13 mouse cellular contexts compared by ENCODE assay signal in genomic region chr15:7899286-7899685, GRCm38 (mm10).
A peak's percentile ranks its signal among the peaks of the same experiment; 100 is the strongest.
DNase-seq lines count a peak whose midpoint lies in the region; ATAC-seq and TF ChIP-seq lines count a peak whose summit lies in the region.
"Had no signal": no experiment of that assay in that cellular context is flagged by ENCODE, and none has a peak within 500 bp of the region (broad histone marks: within the 10 kb centered on the region; RNA-seq: fewer than 3 reads in every experiment).

No protein-coding gene starts in this region.

- H3K4me3 ChIP-seq in left cerebral cortex, adult 2 months: no peak overlapping the region
- H3K4me3 ChIP-seq in E14TG2a.4 (replicated peaks; ENCODE audit: low read length): no peak overlapping the region
- H3K4me3 ChIP-seq: heart, embryonic 13.5 days; hindbrain, embryonic 15.5 days; limb, embryonic 12.5 days; megakaryocyte, embryonic 14.5 days; neural tube, embryonic 12.5 days had no signal

- H3K9me3 ChIP-seq in E14TG2a.4 (ENCODE audit: low read length): no peaks in the 10 kb centered on the region
- H3K9me3 ChIP-seq: heart, embryonic 13.5 days; hindbrain, embryonic 15.5 days; limb, embryonic 12.5 days; neural tube, embryonic 12.5 days had no signal

- intact Hi-C loops in left cerebral cortex, adult 2 months (cut with DNase I): no loop called here

- H3K27ac ChIP-seq in left cerebral cortex, adult 2 months: no peak overlapping the region
- H3K27ac ChIP-seq: heart, embryonic 13.5 days; hindbrain, embryonic 15.5 days; limb, embryonic 12.5 days; neural tube, embryonic 12.5 days had no signal

- TF ChIP-seq CTCF in left cerebral cortex, adult 2 months (IDR thresholded peaks at IDR 0.05): peak; percentile 42
- peak; percentile 94 for TF ChIP-seq CTCF in E14TG2a.4 (conservative IDR thresholded peaks at IDR 0.05; ENCODE audit: low read length)

- no peaks in the 10 kb centered on the region for H3K27me3 ChIP-seq in E14TG2a.4 (ENCODE audit: insufficient read depth, low read length)
- H3K27me3 ChIP-seq: heart, embryonic 13.5 days; hindbrain, embryonic 15.5 days; limb, embryonic 12.5 days; megakaryocyte, embryonic 14.5 days; neural tube, embryonic 12.5 days had no signal

- no peaks in the 10 kb centered on the region for H3K36me3 ChIP-seq in E14TG2a.4 (ENCODE audit: insufficient read depth, low read length)
- H3K36me3 ChIP-seq: heart, embryonic 13.5 days; hindbrain, embryonic 15.5 days; limb, embryonic 12.5 days; neural tube, embryonic 12.5 days had no signal

- no peak for ATAC-seq in CD4-positive, CD25-positive, alpha-beta regulatory T cell, adult 4 months

- peak; percentile 25 for DNase-seq in CD4-positive, CD25-positive, alpha-beta regulatory T cell, adult 2 months (ENCODE audit: low read depth, low spot score)
- no peak for DNase-seq in left cerebral cortex, adult 2 months (ENCODE audit: extremely low spot score in 1 of 2, low spot score in 2 of 2)
- DNase-seq in left cerebral cortex, adult 18-20 months (ENCODE audit: low spot score in 2 of 2): no peak
- DNase-seq in induced T-regulatory cell, adult 2 months (ENCODE audit: low read depth): peak; percentile 36
- DNase-seq in natural killer cell, adult 2 months (ENCODE audit: low spot score in 2 of 2): no peak
- DNase-seq in layer of hippocampus, postnatal 14 days (ENCODE audit: low spot score in 2 of 2): no peak

- H3K4me1 ChIP-seq in E14TG2a.4 (replicated peaks; ENCODE audit: low read depth, low read length): no peaks in the 10 kb centered on the region
- H3K4me1 ChIP-seq: hindbrain, embryonic 15.5 days; megakaryocyte, embryonic 14.5 days; neural tube, embryonic 12.5 days had no signal

Comparison
In these comparisons a context has a peak if more than half of its experiments do, and no peak if none do; other contexts are left out.
1. DNase-seq: peak in CD4-positive, CD25-positive, alpha-beta regulatory T cell, adult 2 months (single experiment) and induced T-regulatory cell, adult 2 months (single experiment); none in left cerebral cortex, adult 2 months (0 of 2), left cerebral cortex, adult 18-20 months (0 of 2), natural killer cell, adult 2 months (0 of 2) and layer of hippocampus, postnatal 14 days (0 of 2).